Mouse (Mus musculus) neural tube, embryonic 12.5 days (tissue): ENCODE measurements around the gene Igsf9. TPM values are rescaled to one million over a fixed set of nuclear protein-coding genes. Genes with fewer than 3 reads are reported as not detected.

ENCODE experiments used
- ATAC-seq: fragments of 200-750 bp; cut with Nextera tagmentation; 2 replicates; pipeline ENCODE4 v1.8.0; 2017; ENCODE audit warnings: low read depth, mild to moderate bottlenecking, moderate TSS enrichment, moderate library complexity; ENCODE audit not compliant: low FRiP score
- H3K27ac ChIP-seq: fragments of 300-500 bp; sonication (generic); 2 replicates; pipeline ENCODE4 v1.5.1; 2016
- H3K27me3 ChIP-seq: fragments of 300-500 bp; sonication (generic); replicated peaks from 2 replicates; pipeline ENCODE4 v1.6.1; 2016; ENCODE audit warnings: mild to moderate bottlenecking
- H3K36me3 ChIP-seq: fragments of 300-500 bp; sonication (generic); 2 replicates; pipeline ENCODE4 v1.6.1; 2016; ENCODE audit warnings: mild to moderate bottlenecking
- H3K4me1 ChIP-seq: fragments of 300-500 bp; sonication (generic); 2 replicates; pipeline ENCODE4 v1.6.1; 2016
- H3K4me2 ChIP-seq: fragments of 300-500 bp; sonication (generic); replicated peaks from 2 replicates; pipeline ENCODE4 v1.6.1; 2016; ENCODE audit warnings: mild to moderate bottlenecking
- H3K4me3 ChIP-seq: fragments of 300-500 bp; sonication (generic); 2 replicates; pipeline ENCODE4 v1.5.1; 2016
- H3K9ac ChIP-seq: fragments of 300-500 bp; sonication (generic); 2 replicates; pipeline ENCODE4 v1.6.1; 2016; ENCODE audit warnings: mild to moderate bottlenecking
- H3K9me3 ChIP-seq: fragments of 300-500 bp; sonication (generic); 2 replicates; pipeline ENCODE4 v1.6.1; 2016; ENCODE audit warnings: mild to moderate bottlenecking
- WGBS: fragments of 180-500 bp; shearing (Covaris S2); methylation state at CpG from one replicate; pipeline ENCODE4 v1.1.7; 2016; 5-methylcytosine and 5-hydroxymethylcytosine counted together
- polyA plus RNA-seq: library from polyadenylated mRNA; unstranded; fragments of >200 nt; fragmentation: Nextera tagmentation; extraction: Ambion mirVana; gene quantifications from 2 replicates; pipeline ENCODE4 v1.2.1, GENCODE M21; 2016

Igsf9 gene
- 83.5 and 84.1 TPM in 2 replicates for polyA plus RNA-seq

GRCm38 (mm10) chr1:172481540-172482280, at the start of gene Igsf9:
Gene Igsf9 (plus strand): TSS chr1:172481788.
- H3K36me3 ChIP-seq, result no peaks in the 10 kb centered on the region
- peak within 1 kb of the TSS; percentile 91 for H3K4me2 ChIP-seq
- H3K9me3 ChIP-seq, result no peaks in the 10 kb centered on the region
- WGBS, result under 1% methylated on average over 38 of the region's 38 CpGs
- H3K27me3 ChIP-seq, result no peaks in the 10 kb centered on the region
- peak within 1 kb of the TSS; percentile 67 for H3K4me3 ChIP-seq
- H3K9ac ChIP-seq, result peak within 1 kb of the TSS; percentile 75
- no peak within 1 kb of the TSS for H3K27ac ChIP-seq
- ATAC-seq, result peak; percentile 94
- H3K4me1 ChIP-seq, result peaks cover 43% of the 10 kb centered on the region

GRCm38 (mm10) chr1:172431836-172432586, 49.6 kb upstream of the Igsf9 start:
- Histone ChIP-seq H3K9me3 (no peaks in the 10 kb centered on the region), H3K9ac (no peak overlapping the region), H3K4me1 (no peaks in the 10 kb centered on the region), H3K27ac (no peak overlapping the region), H3K4me2 (no peak overlapping the region), H3K27me3 (no peaks in the 10 kb centered on the region), H3K4me3 (no peak overlapping the region), H3K36me3 (no peaks in the 10 kb centered on the region)
- WGBS, result 61% methylated on average over 4 of the region's 4 CpGs
- ATAC-seq, result no peak

GRCm38 (mm10) chr1:172432587-172432955, 49.0 kb upstream of the Igsf9 start:
- no peak overlapping the region for H3K4me3 ChIP-seq
- 91% methylated on average over 3 of the region's 3 CpGs for WGBS
- no peak for ATAC-seq

GRCm38 (mm10) chr1:172433012-172433850, 48.4 kb upstream of the Igsf9 start:
- no peak for ATAC-seq
- 88% methylated on average over 20 of the region's 20 CpGs for WGBS
- no peak overlapping the region for H3K4me2 ChIP-seq
- no peaks in the 10 kb centered on the region for H3K27me3 ChIP-seq
- H3K9me3 ChIP-seq, result no peaks in the 10 kb centered on the region
- no peaks in the 10 kb centered on the region for H3K36me3 ChIP-seq
- no peak overlapping the region for H3K9ac ChIP-seq
- no peaks in the 10 kb centered on the region for H3K4me1 ChIP-seq
- no peak overlapping the region for H3K27ac ChIP-seq
- H3K4me3 ChIP-seq, result no peak overlapping the region

More at GRCm38 (mm10) chr1:172432587-172432955, 49.0 kb upstream of the Igsf9 start:
- H3K27ac ChIP-seq, result no peak overlapping the region
- no peak overlapping the region for H3K4me2 ChIP-seq
- no peaks in the 10 kb centered on the region for H3K4me1 ChIP-seq
- no peak overlapping the region for H3K9ac ChIP-seq
- no peaks in the 10 kb centered on the region for H3K36me3 ChIP-seq
- H3K27me3 ChIP-seq, result no peaks in the 10 kb centered on the region
- H3K9me3 ChIP-seq, result no peaks in the 10 kb centered on the region

- Histone ChIP-seq H3K27ac (no peak overlapping the region), H3K9me3 (no peaks in the 10 kb centered on the region), H3K36me3 (no peaks in the 10 kb centered on the region), H3K27me3 (no peaks in the 10 kb centered on the region), H3K4me1 (no peaks in the 10 kb centered on the region), H3K4me2 (no peak overlapping the region), H3K4me3 (no peak overlapping the region), H3K9ac (no peak overlapping the region)
- ATAC-seq, result no peak
- WGBS, result 89% methylated on average over 4 of the region's 4 CpGs
These were observed 47.8 kb upstream of the Igsf9 start for GRCm38 (mm10) chr1:172433851-172434165.

- no peaks in the 10 kb centered on the region for H3K4me1 ChIP-seq
- no peak for ATAC-seq
- H3K27me3 ChIP-seq, result no peaks in the 10 kb centered on the region
- WGBS, result 52% methylated on average over 6 of the region's 6 CpGs
- no peak overlapping the region for H3K27ac ChIP-seq
- no peaks in the 10 kb centered on the region for H3K36me3 ChIP-seq
- H3K4me2 ChIP-seq, result no peak overlapping the region
- no peaks in the 10 kb centered on the region for H3K9me3 ChIP-seq
- H3K4me3 ChIP-seq, result no peak overlapping the region
- no peak overlapping the region for H3K9ac ChIP-seq
These were observed 44.8 kb upstream of the Igsf9 start for GRCm38 (mm10) chr1:172436785-172437184.

GRCm38 (mm10) chr1:172438621-172439020, 43.0 kb upstream of the Igsf9 start:
- Histone ChIP-seq H3K4me3 (no peak overlapping the region), H3K27ac (no peak overlapping the region), H3K4me2 (no peak overlapping the region), H3K36me3 (no peaks in the 10 kb centered on the region), H3K4me1 (no peaks in the 10 kb centered on the region), H3K9me3 (no peaks in the 10 kb centered on the region), H3K9ac (no peak overlapping the region), H3K27me3 (no peaks in the 10 kb centered on the region)
- 84% methylated on average over 2 of the region's 2 CpGs for WGBS
- ATAC-seq, result no peak

- WGBS, result 82% methylated on average over 3 of the region's 3 CpGs
- Histone ChIP-seq H3K36me3 (no peaks in the 10 kb centered on the region), H3K27ac (no peak overlapping the region), H3K9ac (no peak overlapping the region), H3K4me1 (no peaks in the 10 kb centered on the region), H3K4me3 (no peak overlapping the region), H3K27me3 (no peaks in the 10 kb centered on the region), H3K4me2 (no peak overlapping the region), H3K9me3 (no peaks in the 10 kb centered on the region)
- no peak for ATAC-seq
These were observed 41.1 kb upstream of the Igsf9 start for GRCm38 (mm10) chr1:172440521-172440920.

- 90% methylated on average over 9 of the region's 9 CpGs for whole genome bisulfite sequencing
These were observed 39.6 kb upstream of the Igsf9 start for GRCm38 (mm10) chr1:172441935-172442445.

GRCm38 (mm10) chr1:172450226-172450625, 31.4 kb upstream of the Igsf9 start:
- Histone ChIP-seq H3K27me3 (no peaks in the 10 kb centered on the region), H3K36me3 (no peaks in the 10 kb centered on the region), H3K4me1 (no peaks in the 10 kb centered on the region), H3K4me2 (no peak overlapping the region), H3K9ac (no peak overlapping the region), H3K9me3 (no peaks in the 10 kb centered on the region), H3K4me3 (no peak overlapping the region), H3K27ac (no peak overlapping the region)
- ATAC-seq, result no peak
- WGBS, result 46% methylated on average over 2 of the region's 2 CpGs

More at GRCm38 (mm10) chr1:172441935-172442445, 39.6 kb upstream of the Igsf9 start:
- H3K4me3 ChIP-seq, result no peak overlapping the region
- no peaks in the 10 kb centered on the region for H3K4me1 ChIP-seq
- H3K27ac ChIP-seq, result no peak overlapping the region
- H3K9me3 ChIP-seq, result no peaks in the 10 kb centered on the region
- no peak overlapping the region for H3K4me2 ChIP-seq
- no peaks in the 10 kb centered on the region for H3K36me3 ChIP-seq
- ATAC-seq, result no peak
- no peak overlapping the region for H3K9ac ChIP-seq
- no peaks in the 10 kb centered on the region for H3K27me3 ChIP-seq

- Histone ChIP-seq H3K4me2 (peak overlapping the region; percentile 7; the same call in 1 of the 2 replicates), H3K27me3 (no peaks in the 10 kb centered on the region), H3K36me3 (no peaks in the 10 kb centered on the region), H3K27ac (no peak overlapping the region), H3K9ac (no peak overlapping the region), H3K9me3 (no peaks in the 10 kb centered on the region), H3K4me3 (no peak overlapping the region), H3K4me1 (no peaks in the 10 kb centered on the region)
- ATAC-seq, result no peak
- WGBS, result 42% methylated on average over 17 of the region's 17 CpGs
These were observed 30.6 kb upstream of the Igsf9 start for GRCm38 (mm10) chr1:172450848-172451470.
